Mouse (Mus musculus) liver, adult 2 months (tissue): ENCODE measurements at regions not wholly inside any gene's neighbourhood (a gene's known extent, or its start where the extent isn't known, plus 50 kb on each side); places are given as distances from the start of the nearest gene placed in this dataset.

Experiments used
- CTCF ChIP-seq: fragments of 200-500 bp; IDR thresholded peaks from 2 replicates; pipeline ENCODE4 v1.5.1; 2011; ENCODE audit warnings: low read depth, low read length, control low read depth
- POLR2A ChIP-seq: fragments of 200-500 bp; IDR thresholded peaks from 2 replicates; pipeline ENCODE4 v1.6.1; 2011; ENCODE audit warnings: low read length, control low read depth; ENCODE audit not compliant: insufficient read depth; ENCODE audit errors: extremely low read depth

- TF ChIP-seq CTCF: no peak
- no peak for TF ChIP-seq POLR2A
These were observed 324.7 kb upstream of the Gpc5 start for GRCm38 (mm10) chr14:114767323-114767722.
